ENCODE assay signal across 9 mouse cellular contexts in genomic region chr9:99875618-99876372, GRCm38 (mm10). TPM values are rescaled to one million over a fixed set of nuclear protein-coding genes. Genes with fewer than 3 reads are reported as not detected.
A peak's percentile ranks its signal among the peaks of the same experiment; 100 is the strongest.
DNase-seq lines count a peak whose midpoint lies in the region; ATAC-seq lines count a peak whose summit lies in the region.
"Had no signal": no experiment of that assay in that cellular context is flagged by ENCODE, and none has a peak within 500 bp of the region (broad histone marks: within the 10 kb centered on the region; RNA-seq: fewer than 3 reads in every experiment).

Gene Sox14 (minus strand): TSS chr9:99876170.

- H3K4me3 ChIP-seq in intestine, embryonic 16.5 days (ENCODE audit: low read length): peak within 1 kb of the TSS; percentile 28
- H3K4me3 ChIP-seq: myocyte had no signal

- no peak within 1 kb of the TSS for H3K9ac ChIP-seq in intestine, embryonic 16.5 days (ENCODE audit: low read depth, low read length)

- no peak within 1 kb of the TSS for H3K27ac ChIP-seq in intestine, embryonic 16.5 days (ENCODE audit: low read length)

- H3K36me3 ChIP-seq in intestine, embryonic 16.5 days (ENCODE audit: control insufficient read depth, insufficient read depth, low read length): no peaks in the 10 kb centered on the region

- no peaks in the 10 kb centered on the region for H3K9me3 ChIP-seq in intestine, embryonic 16.5 days (ENCODE audit: control insufficient read depth, low read length)

- H3K4me1 ChIP-seq in intestine, embryonic 16.5 days (ENCODE audit: control insufficient read depth, insufficient read depth, low read length): peaks cover 5% of the 10 kb centered on the region; the same call in 1 of the 2 replicates

- ATAC-seq in intestine, embryonic 16.5 days: no peak
- no peak for ATAC-seq in activated CD4-positive, CD25-positive, alpha-beta regulatory T cell, adult 4 months

- WGBS in intestine, embryonic 16.5 days: under 1% methylated on average over 47 of the region's 47 CpGs

- H3K27me3 ChIP-seq in intestine, embryonic 16.5 days (replicated peaks; ENCODE audit: control insufficient read depth, insufficient read depth, low read length): peaks cover 81% of the 10 kb centered on the region

- DNase-seq in cerebellum, postnatal 14 days: peak; percentile 19 to 20
- DNase-seq in cerebellum, postnatal 36 days: no peak
- DNase-seq in embryo, embryonic 10.5 days (ENCODE audit: low spot score): peak; percentile 43
- peak; percentile 48 for DNase-seq in neural tube, embryonic 10.5 days (ENCODE audit: extremely low spot score, low spot score)
- DNase-seq in urinary bladder, postnatal 10 days (ENCODE audit: low spot score): no peak
- no peak for DNase-seq in spleen, postnatal 14 days (ENCODE audit: low spot score in 2 of 2)

- H3K4me2 ChIP-seq in intestine, embryonic 16.5 days (ENCODE audit: low read depth, low read length): peak within 1 kb of the TSS; percentile 43

RNA-seq across cellular contexts. Expression of gene Sox14, which starts in this region (rescaled TPM):
- not detected in 2 replicates for polyA plus RNA-seq in intestine, embryonic 16.5 days (2015; fragmentation: Nextera tagmentation; extraction: Ambion mirVana)
- not detected for polyA plus RNA-seq in activated CD4-positive, CD25-positive, alpha-beta regulatory T cell, adult 4 months (2017; shearing (Covaris generic))
- polyA plus RNA-seq: myocyte had no signal

Comparison
In these comparisons a context has a peak if more than half of its experiments do, and no peak if none do; other contexts are left out.
1. DNase-seq: peak in cerebellum, postnatal 14 days (2 of 2), embryo, embryonic 10.5 days (single experiment) and neural tube, embryonic 10.5 days (single experiment); none in cerebellum, postnatal 36 days (0 of 2), urinary bladder, postnatal 10 days (single experiment) and spleen, postnatal 14 days (0 of 2).